Mouse (Mus musculus) CH12.LX (cell line): ENCODE results near the gene Vps37d. TPM values are rescaled to one million over a fixed set of nuclear protein-coding genes. Genes with fewer than 3 reads are reported as not detected.

Source experiments
- DNase-seq: peaks from one replicate; pipeline ENCODE4 v3.0.0-alpha.2; 2013; ENCODE audit errors: extremely low read depth
- H3K27ac ChIP-seq: 2 replicates; pipeline ENCODE4 v1.5.1; 2012; ENCODE audit warnings: low read depth, mild to moderate bottlenecking, control low read depth, moderate library complexity; ENCODE audit not compliant: insufficient read depth
- H3K27me3 ChIP-seq: replicated peaks from 2 replicates; pipeline ENCODE3; 2012; ENCODE audit warnings: inconsistent platforms
- H3K36me3 ChIP-seq, 2 experiments: replicated peaks in 1 of 2; 2 replicates each; pipeline versions ENCODE3 to v1.6.1; 2012; ENCODE audit warnings: inconsistent platforms in 1 of 2, low read length in 1 of 2, mild to moderate bottlenecking in 1 of 2, mixed read lengths in 1 of 2, moderate library complexity in 1 of 2; ENCODE audit not compliant: control insufficient read depth in 1 of 2, insufficient read depth in 1 of 2
- H3K4me1 ChIP-seq, 2 experiments: 2 replicates each; pipeline ENCODE4 v1.6.1; 2012; ENCODE audit warnings: inconsistent platforms in 1 of 2, moderate library complexity in 1 of 2; ENCODE audit not compliant: insufficient read depth in 2 of 2, control insufficient read depth in 1 of 2
- H3K4me2 ChIP-seq: 2 replicates; pipeline ENCODE4 v1.6.1; 2012; ENCODE audit warnings: low read depth, mild to moderate bottlenecking, control low read depth; ENCODE audit not compliant: poor library complexity, insufficient read depth, severe bottlenecking
- H3K4me3 ChIP-seq, 3 experiments: fragments of 150-350 bp in 1 of 3; sonication (generic) in 1 of 3; replicated peaks in 1 of 3; 2 replicates each; pipeline versions ENCODE3 to v1.5.1; 2011 to 2012; ENCODE audit warnings: low read depth in 2 of 3, low read length in 2 of 3, mild to moderate bottlenecking in 2 of 3, moderate library complexity in 2 of 3, control low read depth in 1 of 3, improper control_type of control experiment in 1 of 3, inconsistent platforms in 1 of 3, mixed read lengths in 1 of 3; ENCODE audit not compliant: poor library complexity in 1 of 3
- H3K79me2 ChIP-seq: replicated peaks from 2 replicates; pipeline ENCODE4 v1.6.1; 2012; ENCODE audit warnings: mild to moderate bottlenecking, moderate library complexity; ENCODE audit not compliant: control insufficient read depth, poor library complexity, insufficient read depth, severe bottlenecking; ENCODE audit errors: extremely low read depth
- H3K9ac ChIP-seq: 2 replicates; pipeline ENCODE4 v1.6.1; 2012; ENCODE audit warnings: low read depth, mild to moderate bottlenecking, control low read depth, moderate library complexity; ENCODE audit not compliant: insufficient read depth
- H3K9me3 ChIP-seq: replicated peaks from 2 replicates; pipeline ENCODE3; 2012; ENCODE audit warnings: low read length, inconsistent platforms, mixed read lengths
- BHLHE40 ChIP-seq: IDR thresholded peaks from 2 replicates; pipeline ENCODE4 v1.6.1; 2011; ENCODE audit warnings: mild to moderate bottlenecking, low read depth, low read length, improper control_type of control experiment
- CHD1 ChIP-seq: IDR thresholded peaks from 2 replicates; pipeline ENCODE4 v1.6.1; 2012; ENCODE audit warnings: low read depth, low read length, improper control_type of control experiment, inconsistent platforms
- CTCF ChIP-seq, 2 experiments: IDR thresholded peaks in 1 of 2; conservative IDR thresholded peaks in 1 of 2; 2 replicates each; pipeline ENCODE4 v1.5.1; 2011 to 2012; ENCODE audit warnings: low read depth in 2 of 2, low read length in 2 of 2, improper control_type of control experiment in 1 of 2, inconsistent platforms in 1 of 2, mild to moderate bottlenecking in 1 of 2, moderate library complexity in 1 of 2
- ETS1 ChIP-seq: conservative IDR thresholded peaks from 2 replicates; pipeline ENCODE4 v1.6.1; 2012; ENCODE audit warnings: low read depth, mild to moderate bottlenecking, inconsistent platforms, low read length, improper control_type of control experiment, moderate library complexity
- HCFC1 ChIP-seq: IDR thresholded peaks from 2 replicates; pipeline ENCODE4 v1.6.1; 2012; ENCODE audit warnings: low read depth, mild to moderate bottlenecking, inconsistent platforms, low read length, improper control_type of control experiment
- IRF4 ChIP-seq: IDR thresholded peaks from 2 replicates; pipeline ENCODE4 v1.6.1; 2014; ENCODE audit warnings: low read depth, mild to moderate bottlenecking, inconsistent platforms, low read length, improper control_type of control experiment
- JUN ChIP-seq: IDR thresholded peaks from 2 replicates; pipeline ENCODE4 v1.6.1; 2011; ENCODE audit warnings: low read depth, mild to moderate bottlenecking, low read length, improper control_type of control experiment, moderate library complexity; ENCODE audit not compliant: insufficient read depth
- JUND ChIP-seq: conservative IDR thresholded peaks from 2 replicates; pipeline ENCODE4 v1.6.1; 2011; ENCODE audit warnings: low read depth, low read length, improper control_type of control experiment
- KAT2A ChIP-seq: IDR thresholded peaks from 2 replicates; pipeline ENCODE4 v1.6.1; 2012; ENCODE audit warnings: low read length, improper control_type of control experiment, inconsistent platforms; ENCODE audit not compliant: insufficient replicate concordance
- MAFK ChIP-seq: IDR thresholded peaks from 2 replicates; pipeline ENCODE4 v1.6.1; 2011; ENCODE audit warnings: low read length, improper control_type of control experiment; ENCODE audit not compliant: insufficient replicate concordance
- MAZ ChIP-seq: IDR thresholded peaks from 2 replicates; pipeline ENCODE4 v1.6.1; 2012; ENCODE audit warnings: low read depth, mild to moderate bottlenecking, inconsistent platforms, low read length, improper control_type of control experiment, moderate library complexity
- MYC ChIP-seq: IDR thresholded peaks from 2 replicates; pipeline ENCODE4 v1.6.1; 2011; ENCODE audit warnings: low read depth, mild to moderate bottlenecking, improper control_type of control experiment, low read length
- NRF1 ChIP-seq: IDR thresholded peaks from 2 replicates; pipeline ENCODE4 v1.6.1; 2014; ENCODE audit warnings: low read depth, mild to moderate bottlenecking, inconsistent platforms, low read length, improper control_type of control experiment, moderate library complexity
- RAD21 ChIP-seq: IDR thresholded peaks from 2 replicates; pipeline ENCODE4 v1.6.1; 2011; ENCODE audit warnings: low read depth, mild to moderate bottlenecking, low read length, improper control_type of control experiment, moderate library complexity
- RCOR1 ChIP-seq: conservative IDR thresholded peaks from 2 replicates; pipeline ENCODE4 v1.6.1; 2012; ENCODE audit warnings: low read depth, mild to moderate bottlenecking, inconsistent platforms, low read length, improper control_type of control experiment
- SIN3A ChIP-seq: IDR thresholded peaks from 2 replicates; pipeline ENCODE4 v1.6.1; 2012; ENCODE audit warnings: low read length, improper control_type of control experiment, inconsistent platforms
- SMC3 ChIP-seq: IDR thresholded peaks from 2 replicates; pipeline ENCODE4 v1.6.1; 2011; ENCODE audit warnings: low read depth, low read length, improper control_type of control experiment
- TCF12 ChIP-seq: IDR thresholded peaks from 2 replicates; pipeline ENCODE4 v1.6.1; 2014; ENCODE audit warnings: low read depth, mild to moderate bottlenecking, inconsistent platforms, low read length, improper control_type of control experiment
- UBTF ChIP-seq: IDR thresholded peaks from 2 replicates; pipeline ENCODE4 v1.6.1; 2012; ENCODE audit warnings: low read depth, mild to moderate bottlenecking, inconsistent platforms, low read length, improper control_type of control experiment, moderate library complexity
- USF1 ChIP-seq: IDR thresholded peaks from 2 replicates; pipeline ENCODE4 v1.6.1; 2014; ENCODE audit warnings: low read depth, mild to moderate bottlenecking, inconsistent platforms, low read length, improper control_type of control experiment
- ZKSCAN1 ChIP-seq: IDR thresholded peaks from 2 replicates; pipeline ENCODE4 v1.6.1; 2012; ENCODE audit warnings: low read depth, inconsistent platforms, low read length, improper control_type of control experiment, borderline replicate concordance
- ZMIZ1 ChIP-seq: IDR thresholded peaks from 2 replicates; pipeline ENCODE4 v1.6.1; 2012; ENCODE audit warnings: low read depth, mild to moderate bottlenecking, inconsistent platforms, low read length, improper control_type of control experiment
- dilution Hi-C: fragments of 300-500 bp; cut with MboI; formaldehyde crosslinking; loops from 2 replicates; pipeline ENCODE4 v1.14.3; 2020; ENCODE audit warnings: low sequenced_read_pairs; ENCODE audit not compliant: extremely low pct_unique_long_range_greater_than_20kb, extremely low pct_ligation_motif_present
- in situ Hi-C: fragments of 300-500 bp; cut with MboI; formaldehyde crosslinking; loops from 3 replicates; pipeline ENCODE4 v1.14.3; 2019; ENCODE audit warnings: low sequenced_read_pairs, low pct_ligation_motif_present, low pct_unique_long_range_greater_than_20kb, mixed read lengths
- polyA plus RNA-seq: library from polyadenylated mRNA; unstranded; fragments of >175 nt; gene quantifications from 2 replicates; pipeline ENCODE4 v1.2.1, GENCODE M21; 2012; ENCODE audit warnings: low read depth; ENCODE audit not compliant: insufficient read length
- total RNA-seq, 2 experiments: library from RNA; depleted of rRNA; stranded (reverse); fragments of 300-350 nt in 1 of 2; fragments of >200 nt in 1 of 2; gene quantifications; 2 replicates each; pipeline ENCODE4 v1.2.3; 2012 to 2014

Gene Vps37d
- total and polyA plus RNA-seq, 3 experiments = 0.40 to 0.64 (median 0.56) TPM

GRCm38 (mm10) chr5:135035608-135036359, 42.3 kb downstream of the Vps37d start:
- dilution Hi-C loops (no loop called here), in situ Hi-C loops (no loop called here)
- TF ChIP-seq HCFC1 (no peak), CHD1 (no peak), SMC3 (no peak), TCF12 (no peak), MAFK (no peak), JUN (no peak), NRF1 (no peak), RAD21 (no peak), IRF4 (no peak), KAT2A (no peak), USF1 (no peak), ETS1 (no peak), MYC (no peak), SIN3A (no peak), ZMIZ1 (no peak), RCOR1 (no peak), MAZ (no peak)
- no peak for DNase-seq
- peaks cover 0 to 34% of the 10 kb centered on the region in 2 experiments for H3K36me3 ChIP-seq
- no peak overlapping the region for H3K9ac ChIP-seq
- peaks cover 7% of the 10 kb centered on the region for H3K9me3 ChIP-seq
- 0 out of 4 replicates have a peak, but pooled peaks cover 0 to 2% of the 10 kb centered on the region in 2 experiments for H3K4me1 ChIP-seq
- H3K27ac ChIP-seq = no peak overlapping the region
- H3K4me3 ChIP-seq = no peak overlapping the region
- no peak overlapping the region for H3K4me2 ChIP-seq
- H3K27me3 ChIP-seq = no peaks in the 10 kb centered on the region
- H3K79me2 ChIP-seq = no peaks in the 10 kb centered on the region

DNA sequence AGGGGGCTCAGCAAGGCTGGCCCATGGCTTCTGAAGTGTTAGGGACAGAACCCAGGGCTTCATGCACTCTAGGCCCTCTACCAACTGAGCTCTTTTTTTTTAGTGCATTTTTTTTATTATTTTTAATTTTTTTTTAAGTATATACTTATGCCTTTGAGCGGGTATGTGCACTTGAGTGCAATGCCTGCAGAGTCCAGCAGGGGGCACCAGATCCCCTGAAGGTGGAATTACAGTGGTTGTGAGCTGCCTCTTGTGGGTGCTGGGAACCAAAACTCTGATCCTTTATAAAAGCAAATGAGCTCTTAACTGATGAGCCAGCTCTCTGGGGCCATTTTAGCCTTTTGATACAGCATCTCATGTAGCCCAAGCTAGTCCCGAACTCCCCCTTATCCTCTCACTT, 43.5 kb downstream of the Vps37d start:
- H3K9me3 ChIP-seq = peaks cover 7% of the 10 kb centered on the region
- H3K4me1 ChIP-seq = 0 out of 4 replicates have a peak, but pooled peaks cover 0 to 2% of the 10 kb centered on the region in 2 experiments
- H3K27me3 ChIP-seq = no peaks in the 10 kb centered on the region
- dilution Hi-C loops = no loop called here
- no peak overlapping the region for H3K4me2 ChIP-seq
- no peak overlapping the region for H3K9ac ChIP-seq
- H3K4me3 ChIP-seq = no peak overlapping the region
- no peaks in the 10 kb centered on the region for H3K79me2 ChIP-seq
- in situ Hi-C loops = no loop called here
- no peak overlapping the region for H3K27ac ChIP-seq
- TF ChIP-seq CTCF (conservative IDR thresholded peaks at IDR 0.05 in 1 of 2, IDR thresholded peaks at IDR 0.05 in 1 of 2; ENCODE audit: low read depth in 2 of 2, low read length in 2 of 2) (peak in 1 of 2 experiments; percentile 30; a peak in 1 of 4 replicates), ZKSCAN1 (no peak), MYC (no peak), JUND (no peak), BHLHE40 (no peak), UBTF (no peak)
- DNase-seq = no peak
- peaks cover 0 to 28% of the 10 kb centered on the region in 2 experiments for H3K36me3 ChIP-seq
